10 mouse cellular contexts compared by ENCODE assay signal in the genomic region with DNA sequence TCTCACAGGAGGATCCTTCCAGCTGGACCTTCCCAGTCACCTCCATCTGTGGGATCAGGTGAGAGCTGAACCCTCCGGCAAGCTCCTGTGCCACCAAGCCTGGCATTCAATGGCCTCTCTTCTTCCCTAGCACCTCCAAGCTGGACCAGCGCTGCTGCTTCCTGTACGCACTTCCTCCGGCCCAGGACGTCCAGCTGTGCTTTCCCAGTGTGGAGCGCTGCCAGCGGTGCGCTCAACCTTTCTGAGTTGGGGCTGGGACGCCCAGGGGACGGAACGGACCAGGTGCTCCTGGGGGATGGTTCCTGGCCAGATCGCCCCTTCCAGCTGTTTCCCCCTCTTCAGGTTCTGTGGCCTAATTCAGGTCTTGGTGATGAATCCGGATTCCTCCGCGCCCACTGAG. TPM values are rescaled to one million over a fixed set of nuclear protein-coding genes. Genes with fewer than 3 reads are reported as not detected.
A peak's percentile ranks its signal among the peaks of the same experiment; 100 is the strongest.
DNase-seq lines count a peak whose midpoint lies in the region; ATAC-seq lines count a peak whose summit lies in the region.
"Had no signal": no experiment of that assay in that cellular context is flagged by ENCODE, and none has a peak within 500 bp of the region (broad histone marks: within the 10 kb centered on the region; RNA-seq: fewer than 3 reads in every experiment).

No protein-coding gene starts in this region.

- H3K27ac ChIP-seq in kidney, embryonic 15.5 days, result no peak overlapping the region
- no peak overlapping the region for H3K27ac ChIP-seq in kidney, embryonic 16.5 days (ENCODE audit: low read length)
- H3K27ac ChIP-seq in heart, embryonic 14.5 days (replicated peaks in 1 of 2; ENCODE audit: control insufficient read depth in 1 of 2, insufficient read depth in 1 of 2, low read depth in 2 of 2, low read length in 2 of 2), result no peak overlapping the region
- H3K27ac ChIP-seq: layer of hippocampus, adult 2 months; limb, embryonic 12.5 days had no signal

- peaks cover 48% of the 10 kb centered on the region for H3K4me1 ChIP-seq in kidney, embryonic 15.5 days
- peaks cover 25% of the 10 kb centered on the region for H3K4me1 ChIP-seq in kidney, embryonic 16.5 days (ENCODE audit: insufficient read depth, low read length)
- H3K4me1 ChIP-seq in heart, embryonic 14.5 days (ENCODE audit: control insufficient read depth in 2 of 2, insufficient read depth in 2 of 2, low read length in 2 of 2), result peaks cover 16 to 19% of the 10 kb centered on the region in 2 experiments

- H3K9me3 ChIP-seq in kidney, embryonic 15.5 days (replicated peaks), result no peaks in the 10 kb centered on the region
- no peaks in the 10 kb centered on the region for H3K9me3 ChIP-seq in kidney, embryonic 16.5 days (ENCODE audit: low read length)
- H3K9me3 ChIP-seq in heart, embryonic 14.5 days (ENCODE audit: control insufficient read depth, low read length), result no peaks in the 10 kb centered on the region
- H3K9me3 ChIP-seq: limb, embryonic 12.5 days had no signal

- 28% methylated on average over 15 of the region's 15 CpGs for WGBS in kidney, embryonic 15.5 days
- 24% methylated on average over 15 of the region's 15 CpGs for WGBS in kidney, embryonic 16.5 days
- 21% methylated on average over 15 of the region's 15 CpGs for WGBS in heart, embryonic 14.5 days

- DNase-seq in kidney, postnatal 36 days, result peak; percentile 66 to 71
- peak; percentile 73 to 79 for DNase-seq in lung, postnatal 4 days
- no peak for DNase-seq in urinary bladder, postnatal 4 days (ENCODE audit: low spot score in 2 of 2)
- DNase-seq in frontal cortex, postnatal 10 days (ENCODE audit: low spot score in 2 of 2), result no peak
- DNase-seq: midbrain, embryonic 14.5 days had no signal

- peaks cover 84% of the 10 kb centered on the region for H3K27me3 ChIP-seq in kidney, embryonic 15.5 days
- peaks cover 53% of the 10 kb centered on the region for H3K27me3 ChIP-seq in kidney, embryonic 16.5 days (ENCODE audit: insufficient read depth, low read length)
- peaks cover 76% of the 10 kb centered on the region for H3K27me3 ChIP-seq in heart, embryonic 14.5 days (ENCODE audit: control insufficient read depth, insufficient read depth, low read length)

- peak overlapping the region; percentile 17; the same call in 1 of the 2 replicates for H3K4me2 ChIP-seq in kidney, embryonic 15.5 days
- no peak overlapping the region for H3K4me2 ChIP-seq in kidney, embryonic 16.5 days (replicated peaks; ENCODE audit: low read depth, low read length)
- 0 out of 2 replicates have a peak overlapping the region, but pooled peaks have one; percentile 1 for H3K4me2 ChIP-seq in heart, embryonic 14.5 days (ENCODE audit: low read length)
- H3K4me2 ChIP-seq: limb, embryonic 12.5 days had no signal

- H3K36me3 ChIP-seq in kidney, embryonic 15.5 days, result no peaks in the 10 kb centered on the region
- H3K36me3 ChIP-seq in kidney, embryonic 16.5 days (ENCODE audit: insufficient read depth, low read length), result no peaks in the 10 kb centered on the region
- H3K36me3 ChIP-seq in heart, embryonic 14.5 days (ENCODE audit: control insufficient read depth, insufficient read depth, low read length), result no peaks in the 10 kb centered on the region
- H3K36me3 ChIP-seq: limb, embryonic 12.5 days had no signal

- no peak for ATAC-seq in kidney, embryonic 15.5 days (replicated peaks; ENCODE audit: low FRiP score)
- no peak for ATAC-seq in kidney, embryonic 16.5 days (ENCODE audit: low FRiP score, low TSS enrichment)
- no peak for ATAC-seq in heart, embryonic 14.5 days (ENCODE audit: insufficient number of reproducible peaks, insufficient read depth, low FRiP score, low read depth)

- H3K4me3 ChIP-seq in kidney, embryonic 15.5 days (replicated peaks), result no peak overlapping the region
- H3K4me3 ChIP-seq in kidney, embryonic 16.5 days (ENCODE audit: low read length), result no peak overlapping the region
- no peak overlapping the region for H3K4me3 ChIP-seq in heart, embryonic 14.5 days (ENCODE audit: control insufficient read depth in 1 of 2, insufficient read depth in 1 of 2, low read depth in 1 of 2, low read length in 2 of 2)
- H3K4me3 ChIP-seq: layer of hippocampus, adult 2 months; limb, embryonic 12.5 days had no signal

- H3K9ac ChIP-seq in kidney, embryonic 15.5 days, result no peak overlapping the region
- H3K9ac ChIP-seq in kidney, embryonic 16.5 days (replicated peaks; ENCODE audit: low read length), result no peak overlapping the region
- no peak overlapping the region for H3K9ac ChIP-seq in heart, embryonic 14.5 days (ENCODE audit: low read length)
- H3K9ac ChIP-seq: limb, embryonic 12.5 days had no signal

RNA-seq across cellular contexts. Expression of a gene that starts 6.5 kb away (rescaled TPM):
- polyA plus RNA-seq in kidney, embryonic 15.5 days (2015; fragmentation: Nextera tagmentation; extraction: Ambion mirVana), result 4.0 and 4.3 TPM in 2 replicates
- 3.8 TPM in 2 replicates for polyA plus RNA-seq in kidney, embryonic 16.5 days (2015; fragmentation: Nextera tagmentation; extraction: Ambion mirVana)
- polyA plus RNA-seq in heart, embryonic 14.5 days (2014; fragmentation: Nextera tagmentation; extraction: Ambion mirVana), result 1.6 and 2.3 TPM in 2 replicates

RNA-seq across cellular contexts. Expression of a gene that starts 15.8 kb away (rescaled TPM):
- 0.96 and 1.8 TPM in 2 replicates for polyA plus RNA-seq in kidney, embryonic 15.5 days (2015; fragmentation: Nextera tagmentation; extraction: Ambion mirVana)
- polyA plus RNA-seq in kidney, embryonic 16.5 days (2015; fragmentation: Nextera tagmentation; extraction: Ambion mirVana), result 1.1 and 1.5 TPM in 2 replicates
- polyA plus RNA-seq in heart, embryonic 14.5 days (2014; fragmentation: Nextera tagmentation; extraction: Ambion mirVana), result 0.34 and 0.42 TPM in 2 replicates

RNA-seq across cellular contexts. Expression of a gene that starts 30.5 kb away (rescaled TPM):
- 77.3 and 85.7 TPM in 2 replicates for polyA plus RNA-seq in kidney, embryonic 15.5 days (2015; fragmentation: Nextera tagmentation; extraction: Ambion mirVana)
- 90.4 and 97.7 TPM in 2 replicates for polyA plus RNA-seq in kidney, embryonic 16.5 days (2015; fragmentation: Nextera tagmentation; extraction: Ambion mirVana)
- polyA plus RNA-seq in heart, embryonic 14.5 days (2014; fragmentation: Nextera tagmentation; extraction: Ambion mirVana), result 54.7 and 57.1 TPM in 2 replicates

RNA-seq across cellular contexts. Expression of a gene that starts 34.7 kb away (rescaled TPM):
- polyA plus RNA-seq in kidney, embryonic 15.5 days (2015; fragmentation: Nextera tagmentation; extraction: Ambion mirVana), result 0.09 and 0.12 TPM in 2 replicates
- 0.10 and 0.15 TPM in 2 replicates for polyA plus RNA-seq in kidney, embryonic 16.5 days (2015; fragmentation: Nextera tagmentation; extraction: Ambion mirVana)
- 0.20 and 0.58 TPM in 2 replicates for polyA plus RNA-seq in heart, embryonic 14.5 days (2014; fragmentation: Nextera tagmentation; extraction: Ambion mirVana)

RNA-seq across cellular contexts. Expression of a gene that starts 35.1 kb away (rescaled TPM):
- 7.8 and 8.2 TPM in 2 replicates for polyA plus RNA-seq in kidney, embryonic 15.5 days (2015; fragmentation: Nextera tagmentation; extraction: Ambion mirVana)
- 13.2 and 16.8 TPM in 2 replicates for polyA plus RNA-seq in kidney, embryonic 16.5 days (2015; fragmentation: Nextera tagmentation; extraction: Ambion mirVana)
- polyA plus RNA-seq in heart, embryonic 14.5 days (2014; fragmentation: Nextera tagmentation; extraction: Ambion mirVana), result 0.42 and 0.82 TPM in 2 replicates

Comparison
In these comparisons a context has a peak if more than half of its experiments do, and no peak if none do; other contexts are left out.
1. DNase-seq: peak in kidney, postnatal 36 days (2 of 2) and lung, postnatal 4 days (2 of 2); none in urinary bladder, postnatal 4 days (0 of 2) and frontal cortex, postnatal 10 days (0 of 2).